Mouse (Mus musculus) hindbrain, embryonic 11.5 days (tissue): ENCODE data around the gene Gm9913. TPM values are rescaled to one million over a fixed set of nuclear protein-coding genes. Genes with fewer than 3 reads are reported as not detected.

ENCODE experiments used
- ATAC-seq: fragments of 200-750 bp; cut with Nextera tagmentation; 2 replicates; pipeline ENCODE4 v1.8.0; 2017; ENCODE audit warnings: mild to moderate bottlenecking, moderate TSS enrichment, moderate library complexity; ENCODE audit not compliant: low FRiP score
- DNase-seq: peaks from one replicate; pipeline ENCODE4 v3.0.0-alpha.2; 2015; ENCODE audit warnings: low spot score
- H3K27ac ChIP-seq: fragments of 300-500 bp; sonication (generic); 2 replicates; pipeline ENCODE4 v1.5.1; 2014; ENCODE audit warnings: mild to moderate bottlenecking, low read depth, low read length
- H3K27me3 ChIP-seq: fragments of 300-500 bp; sonication (generic); 2 replicates; pipeline ENCODE4 v1.6.1; 2014; ENCODE audit warnings: mild to moderate bottlenecking, low read length, moderate library complexity, mixed read lengths; ENCODE audit not compliant: control insufficient read depth, insufficient read depth
- H3K36me3 ChIP-seq: fragments of 300-500 bp; sonication (generic); 2 replicates; pipeline ENCODE4 v1.6.1; 2014; ENCODE audit warnings: mild to moderate bottlenecking, low read length, moderate library complexity, mixed read lengths; ENCODE audit not compliant: control insufficient read depth, insufficient read depth
- H3K4me1 ChIP-seq: fragments of 300-500 bp; sonication (generic); replicated peaks from 2 replicates; pipeline ENCODE4 v1.6.1; 2014; ENCODE audit warnings: low read length, mixed read lengths; ENCODE audit not compliant: control insufficient read depth, insufficient read depth
- H3K4me2 ChIP-seq: fragments of 300-500 bp; sonication (generic); replicated peaks from 2 replicates; pipeline ENCODE4 v1.6.1; 2014; ENCODE audit warnings: mild to moderate bottlenecking, low read depth, low read length
- H3K4me3 ChIP-seq: fragments of 300-500 bp; sonication (generic); 2 replicates; pipeline ENCODE4 v1.5.1; 2014; ENCODE audit warnings: low read depth, low read length
- H3K9ac ChIP-seq: fragments of 300-500 bp; sonication (generic); 2 replicates; pipeline ENCODE4 v1.6.1; 2014; ENCODE audit warnings: low read depth, low read length
- H3K9me3 ChIP-seq: fragments of 300-500 bp; sonication (generic); 2 replicates; pipeline ENCODE4 v1.6.1; 2016; ENCODE audit warnings: low read length; ENCODE audit not compliant: control insufficient read depth
- WGBS: fragments of 180-500 bp; shearing (Covaris S2); extraction: QIAGEN DNeasy Blood & Tissue Kit; methylation state at CpG from one replicate; pipeline ENCODE4 v1.1.7; 2014; 5-methylcytosine and 5-hydroxymethylcytosine counted together
- polyA plus RNA-seq: library from polyadenylated mRNA; unstranded; fragments of >200 nt; fragmentation: Nextera tagmentation; extraction: Ambion mirVana; gene quantifications from 2 replicates; pipeline ENCODE4 v1.2.1, GENCODE M21; 2014

The Gm9913 gene
- polyA plus RNA-seq, 1 experiment from 2014 or later: 0.25 TPM

DNA sequence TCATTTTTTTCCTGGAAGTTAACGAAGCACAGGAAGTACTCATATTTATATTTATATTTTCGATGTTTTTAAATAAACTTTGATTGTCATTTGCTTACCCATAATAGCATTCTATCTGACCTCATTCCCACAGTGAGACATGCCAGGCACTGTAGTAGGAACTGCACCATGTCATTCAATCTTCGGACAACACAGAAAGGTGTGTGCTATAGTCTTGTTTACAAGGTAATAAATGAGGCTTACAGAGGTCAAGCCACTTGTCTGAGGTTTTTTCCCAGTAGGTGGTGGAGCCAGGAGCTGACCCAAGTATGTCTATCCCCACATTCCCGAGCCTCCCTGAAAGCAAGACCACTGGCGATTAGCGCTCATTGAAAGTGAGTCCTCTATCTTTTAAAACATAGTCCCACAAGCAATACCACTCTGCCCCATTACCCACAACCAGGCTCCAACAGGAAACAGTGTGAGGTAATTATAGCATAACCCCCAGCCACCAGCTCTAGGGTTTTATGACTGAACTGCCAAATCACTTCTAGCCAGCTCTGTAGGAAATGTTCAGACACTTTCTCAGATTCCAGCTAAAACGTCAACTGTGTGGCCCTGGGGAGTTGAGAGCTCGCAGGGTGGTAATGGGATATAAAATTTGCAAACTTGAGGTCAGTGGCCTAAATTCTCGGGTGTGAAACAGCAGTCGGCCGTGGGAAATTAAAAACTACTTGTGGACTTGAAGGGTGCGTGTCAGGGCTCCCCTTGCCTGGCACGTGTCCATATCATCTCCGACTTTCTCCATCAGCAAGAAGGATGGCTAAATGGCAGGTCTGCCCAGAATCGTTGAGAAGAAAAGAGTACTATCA, 12.6 kb upstream of the Gm9913 start:
- Histone ChIP-seq H3K27me3 (no peaks in the 10 kb centered on the region), H3K4me2 (no peak overlapping the region)
- ATAC-seq: no peak

GRCm38 (mm10) chr2:125494291-125494690, 10.6 kb upstream of the Gm9913 start:
- H3K4me2 ChIP-seq: no peak overlapping the region
- H3K9ac ChIP-seq: no peak overlapping the region
- H3K4me1 ChIP-seq: no peaks in the 10 kb centered on the region
- WGBS: 100% methylated on average over 2 of the region's 2 CpGs
- no peak for DNase-seq
- no peak overlapping the region for H3K27ac ChIP-seq
- no peaks in the 10 kb centered on the region for H3K27me3 ChIP-seq
- H3K9me3 ChIP-seq: no peaks in the 10 kb centered on the region
- H3K4me3 ChIP-seq: no peak overlapping the region
- no peak for ATAC-seq
- H3K36me3 ChIP-seq: no peaks in the 10 kb centered on the region

More for the DNA sequence above, 12.6 kb upstream of the Gm9913 start:
- WGBS: 80% methylated on average over 15 of the region's 15 CpGs
- Histone ChIP-seq H3K4me3 (no peak overlapping the region), H3K27ac (no peak overlapping the region), H3K9me3 (no peaks in the 10 kb centered on the region), H3K9ac (no peak overlapping the region), H3K36me3 (no peaks in the 10 kb centered on the region), H3K4me1 (no peaks in the 10 kb centered on the region)
- DNase-seq: no peak

GRCm38 (mm10) chr2:125494831-125495812, 9.8 kb upstream of the Gm9913 start:
- Histone ChIP-seq H3K4me3 (no peak overlapping the region), H3K9ac (no peak overlapping the region), H3K27ac (no peak overlapping the region), H3K27me3 (no peaks in the 10 kb centered on the region), H3K36me3 (no peaks in the 10 kb centered on the region), H3K4me2 (no peak overlapping the region), H3K4me1 (no peaks in the 10 kb centered on the region), H3K9me3 (no peaks in the 10 kb centered on the region)
- no peak for DNase-seq
- ATAC-seq: no peak
- WGBS: 90% methylated on average over 20 of the region's 20 CpGs

DNA sequence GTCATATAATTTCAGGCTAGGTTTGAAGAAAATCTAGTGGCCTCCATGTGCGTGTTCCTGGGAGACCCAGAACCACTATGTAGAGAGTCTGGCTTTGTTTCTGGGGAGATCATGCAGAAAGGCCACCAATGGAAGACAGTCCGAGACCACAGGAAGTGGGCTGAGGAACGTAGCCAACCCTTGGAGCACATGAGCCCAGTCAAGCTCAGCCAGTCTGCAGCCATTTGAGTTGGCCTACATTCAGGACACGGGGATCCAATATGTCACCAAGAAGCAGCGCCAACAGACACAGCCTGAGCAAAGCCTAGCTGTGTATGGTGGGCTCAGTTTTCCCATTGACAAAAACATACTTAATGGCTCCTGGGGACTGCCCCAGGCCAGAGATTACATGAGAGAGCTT, 8.2 kb upstream of the Gm9913 start:
- Histone ChIP-seq H3K4me2 (no peak overlapping the region), H3K9ac (no peak overlapping the region), H3K36me3 (no peaks in the 10 kb centered on the region), H3K27me3 (no peaks in the 10 kb centered on the region), H3K4me1 (no peaks in the 10 kb centered on the region), H3K4me3 (no peak overlapping the region), H3K27ac (no peak overlapping the region), H3K9me3 (no peaks in the 10 kb centered on the region)
- ATAC-seq (no peak), DNase-seq (no peak)
- WGBS: 96% methylated on average over 5 of the region's 5 CpGs

- 93% methylated on average over 7 of the region's 7 CpGs for WGBS
- ATAC-seq: no peak
- Histone ChIP-seq H3K9ac (no peak overlapping the region), H3K9me3 (no peaks in the 10 kb centered on the region), H3K27me3 (no peaks in the 10 kb centered on the region), H3K36me3 (no peaks in the 10 kb centered on the region), H3K27ac (no peak overlapping the region), H3K4me3 (no peak overlapping the region), H3K4me2 (no peak overlapping the region), H3K4me1 (no peaks in the 10 kb centered on the region)
- DNase-seq: no peak
Observed at GRCm38 (mm10) chr2:125498216-125498615, 6.7 kb upstream of the Gm9913 start.

DNA sequence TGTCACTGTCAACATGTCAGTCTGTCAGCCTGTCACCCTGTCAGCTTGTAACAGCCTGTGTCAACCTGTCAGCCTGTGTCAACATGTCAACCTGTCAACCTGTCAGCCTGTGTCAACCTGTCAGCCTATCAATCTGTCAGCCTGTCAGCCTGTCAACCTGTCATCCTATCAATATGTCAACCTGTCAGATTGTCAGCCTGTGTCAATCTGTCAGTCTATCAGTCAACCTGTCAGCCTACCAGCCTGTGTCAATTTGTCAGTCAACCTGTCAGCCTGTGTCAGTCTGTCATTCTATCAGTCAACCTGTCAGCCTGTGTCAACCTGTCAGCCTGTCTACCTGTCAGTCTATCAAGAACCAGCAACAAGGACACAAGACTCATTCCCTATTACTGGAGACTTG, 3.4 kb upstream of the Gm9913 start:
- Histone ChIP-seq H3K36me3 (no peaks in the 10 kb centered on the region), H3K9me3 (no peaks in the 10 kb centered on the region), H3K4me2 (no peak overlapping the region), H3K27ac (no peak overlapping the region), H3K4me3 (no peak overlapping the region), H3K27me3 (no peaks in the 10 kb centered on the region), H3K9ac (no peak overlapping the region), H3K4me1 (no peaks in the 10 kb centered on the region)
- DNase-seq: peak; percentile 24
- no peak for ATAC-seq

GRCm38 (mm10) chr2:125505746-125506315, 942 bp downstream of the Gm9913 start:
- Histone ChIP-seq H3K9ac (peak overlapping the region; percentile 50), H3K27me3 (peaks cover 2% of the 10 kb centered on the region; the same call in 1 of the 2 replicates), H3K9me3 (no peaks in the 10 kb centered on the region), H3K4me3 (peak overlapping the region; percentile 50), H3K27ac (peak overlapping the region; percentile 58), H3K36me3 (no peaks in the 10 kb centered on the region), H3K4me2 (peak overlapping the region; percentile 97), H3K4me1 (no peaks in the 10 kb centered on the region)
- peak; percentile 84 for ATAC-seq
- WGBS: under 1% methylated on average over 45 of the region's 48 CpGs
- DNase-seq: peak; percentile 79

GRCm38 (mm10) chr2:125506316-125507054, 1.6 kb downstream of the Gm9913 start:
- Histone ChIP-seq H3K27me3 (peaks cover 2% of the 10 kb centered on the region; the same call in 1 of the 2 replicates), H3K27ac (peak overlapping the region; percentile 25; the same call in 1 of the 2 replicates), H3K36me3 (no peaks in the 10 kb centered on the region), H3K4me1 (no peaks in the 10 kb centered on the region), H3K4me3 (peak overlapping the region; percentile 50), H3K9ac (peak overlapping the region; percentile 50), H3K9me3 (no peaks in the 10 kb centered on the region), H3K4me2 (peak overlapping the region; percentile 97)
- DNase-seq (peak; percentile 77), ATAC-seq (peak; percentile 91)
- WGBS: 2% methylated on average over 37 of the region's 37 CpGs
